Mouse (Mus musculus): ENCODE measurements around the gene BC049352.
A peak's percentile ranks its signal among the peaks of the same experiment; 100 is the strongest.

The BC049352 gene

GRCm38 (mm10) chr9:45251990-45252389 is 70.2 kb downstream of the BC049352 start:
- DNase-seq = no peak

DNA sequence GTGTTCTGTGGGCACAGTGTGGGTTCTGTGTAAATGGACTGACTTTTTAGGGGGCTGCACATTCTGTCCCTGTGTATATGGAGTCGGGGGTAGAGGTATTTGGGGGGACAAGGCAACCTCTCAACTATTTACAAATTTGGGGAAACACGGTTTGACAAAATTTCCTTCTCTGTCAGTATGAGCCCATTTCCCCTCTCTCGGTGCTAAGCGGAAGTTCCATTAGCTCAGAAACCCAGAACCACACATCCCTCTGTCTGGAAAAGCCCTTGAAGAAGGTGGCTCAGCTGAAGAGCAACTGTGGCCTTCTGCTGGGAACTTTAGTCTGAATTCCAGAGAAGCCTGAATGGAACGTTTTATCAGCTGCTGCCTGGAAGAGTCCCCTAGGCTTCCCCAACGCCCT is 70.6 kb downstream of the BC049352 start:
- DNase-seq = no peak

DNA sequence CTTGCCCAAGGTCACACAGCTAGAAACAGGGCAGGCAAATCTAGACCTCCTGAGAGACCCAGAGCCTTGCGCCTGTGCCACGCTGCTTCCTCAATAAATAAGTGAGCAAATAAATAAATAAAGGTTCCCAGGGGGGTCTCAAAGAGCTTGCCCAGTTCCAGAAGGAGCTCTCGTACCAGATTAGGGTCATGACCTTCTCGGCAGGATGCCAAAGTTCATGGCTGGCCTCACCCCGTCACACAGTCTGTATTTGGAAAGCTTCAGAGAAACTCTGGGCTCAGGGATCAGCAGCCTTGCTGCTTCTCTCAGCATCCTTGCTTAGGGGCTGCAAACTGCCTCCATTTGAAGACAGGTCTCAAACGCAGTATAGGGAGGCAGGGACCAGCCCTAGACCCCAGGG is 72.2 kb downstream of the BC049352 start:
- DNase-seq = no peak

GRCm38 (mm10) chr9:45254605-45255004 is 72.8 kb downstream of the BC049352 start:
- no peak for DNase-seq

GRCm38 (mm10) chr9:45255431-45255830 is 73.6 kb downstream of the BC049352 start:
- no peak for DNase-seq

DNA sequence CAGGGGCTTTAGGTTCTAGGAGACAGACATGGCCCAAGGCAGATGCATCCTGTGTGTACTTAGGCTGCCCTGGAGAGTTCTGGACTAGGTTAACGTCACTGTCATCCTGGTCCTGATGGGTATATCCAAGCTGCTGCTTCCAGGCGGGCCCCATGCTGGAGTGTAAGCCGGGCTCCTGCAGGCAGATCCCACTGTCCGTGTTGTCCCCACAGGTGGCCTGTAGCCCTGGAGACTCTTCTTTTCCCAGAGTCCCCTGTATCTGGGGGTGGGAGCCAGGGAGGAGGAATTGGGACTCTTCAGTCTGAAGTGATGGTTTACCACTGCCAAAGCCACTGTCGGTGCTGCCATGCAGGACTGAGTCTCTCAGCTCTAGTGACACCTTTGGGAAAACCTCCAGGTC is 74.2 kb downstream of the BC049352 start:
- no peak for DNase-seq

DNA sequence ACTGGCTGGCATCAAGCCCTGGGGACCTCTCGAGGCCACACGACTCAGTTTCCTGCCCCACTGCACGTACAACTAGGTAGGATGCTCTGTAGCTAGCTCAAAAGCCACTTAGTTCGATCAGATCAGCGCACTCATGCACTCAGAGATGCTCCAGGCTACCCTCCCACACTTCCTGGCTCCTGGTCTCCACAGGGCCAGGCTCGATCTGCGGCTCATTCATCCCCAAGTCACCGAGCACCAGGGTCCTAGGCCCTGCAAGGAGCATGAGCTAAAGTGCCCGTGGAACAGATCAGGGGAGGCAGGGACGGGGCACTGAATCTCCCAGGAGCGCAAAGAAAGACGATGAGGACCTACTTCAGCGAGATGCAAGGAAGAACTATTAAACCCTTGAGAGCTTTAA is 77.3 kb downstream of the BC049352 start:
- DNase-seq = no peak

DNA sequence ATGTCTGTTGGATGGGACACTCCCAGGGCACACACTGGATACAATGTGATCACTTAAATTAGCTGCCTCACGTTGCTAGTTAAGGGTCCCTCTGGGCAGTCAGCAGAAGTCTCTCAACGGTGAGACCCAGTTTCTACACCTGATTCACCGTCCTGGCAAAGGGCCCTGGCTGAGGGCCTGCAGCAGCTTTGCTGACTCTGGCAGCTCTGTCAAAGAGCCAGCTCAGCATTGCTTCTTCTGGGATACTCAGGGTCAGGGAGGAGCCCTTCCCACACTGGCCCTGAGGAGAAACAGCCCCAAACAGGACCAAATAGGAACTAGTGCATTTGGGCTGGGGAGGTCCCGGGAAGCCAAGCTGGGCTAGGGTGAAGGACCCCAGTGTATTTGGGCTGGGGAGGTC is 79.7 kb downstream of the BC049352 start:
- DNase-seq = no peak

DNA sequence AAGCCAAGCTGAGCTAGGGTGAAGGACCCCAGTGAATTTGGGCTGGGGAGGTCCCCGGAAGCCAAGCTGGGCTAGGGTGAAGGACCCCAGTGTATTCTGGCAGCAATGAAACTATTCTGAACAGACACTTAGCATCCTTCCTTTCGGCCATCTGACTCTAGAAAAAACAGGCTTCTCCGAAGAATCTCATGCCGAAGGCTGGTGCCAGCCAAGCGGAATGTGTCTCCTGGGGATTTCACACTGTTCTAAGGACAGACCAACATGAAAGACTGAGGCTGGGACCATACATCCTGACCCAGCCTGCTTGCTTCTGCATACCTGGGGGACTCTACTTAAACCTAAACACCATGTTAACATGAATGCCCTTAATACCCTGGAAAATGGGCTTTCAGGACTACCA is 80.1 kb downstream of the BC049352 start:
- no peak for DNase-seq

- DNase-seq = no peak
These were observed 85.3 kb downstream of the BC049352 start for GRCm38 (mm10) chr9:45267099-45267498.

DNA sequence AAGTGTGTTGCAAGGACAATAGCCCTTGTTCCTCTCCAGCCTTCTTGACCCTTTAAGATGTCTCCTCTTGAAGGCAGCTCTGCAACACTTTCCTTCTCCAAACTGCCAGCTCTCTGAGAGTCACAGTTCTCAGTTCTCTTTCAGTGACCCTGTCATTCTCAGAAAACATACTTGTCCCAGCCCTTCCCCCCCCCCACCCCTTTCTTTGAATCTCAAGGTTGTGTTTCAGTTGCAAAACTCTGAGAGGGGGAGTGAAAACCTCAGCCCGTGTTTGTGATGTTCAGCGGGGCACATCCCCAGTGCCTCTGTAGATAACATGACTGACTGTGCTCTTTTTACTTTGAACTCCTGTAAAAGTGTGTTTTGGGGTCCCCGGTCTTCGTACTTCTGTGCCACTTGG is 86.3 kb downstream of the BC049352 start:
- no peak for DNase-seq

- peak; percentile 48 for DNase-seq
These were observed 87.0 kb downstream of the BC049352 start, which contains the start of gene Il10ra for GRCm38 (mm10) chr9:45268597-45269325. Il10ra (minus strand) TSS chr9:45269149.

DNA sequence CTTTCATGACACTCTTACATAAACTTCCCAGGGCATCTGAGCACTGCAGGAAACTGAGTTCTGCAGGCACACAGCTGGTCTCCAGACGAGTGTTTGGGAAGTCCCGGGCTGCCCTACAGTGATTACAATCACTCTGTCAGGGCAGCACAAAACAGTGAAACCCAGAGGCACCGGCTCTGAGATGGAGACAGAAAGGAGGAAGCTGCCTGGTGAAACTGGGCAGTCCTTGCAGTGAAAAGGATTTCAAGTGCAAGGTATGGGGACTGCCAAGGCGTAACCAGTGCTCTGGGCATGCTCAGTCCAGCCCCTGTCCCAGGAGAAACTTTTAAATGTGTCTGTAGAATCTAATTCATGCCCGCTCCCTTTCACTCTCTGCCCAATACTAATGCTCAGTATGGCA is 90.4 kb downstream of the BC049352 start:
- no peak for DNase-seq

GRCm38 (mm10) chr9:45274218-45274617 is 92.4 kb downstream of the BC049352 start:
- no peak for DNase-seq

DNA sequence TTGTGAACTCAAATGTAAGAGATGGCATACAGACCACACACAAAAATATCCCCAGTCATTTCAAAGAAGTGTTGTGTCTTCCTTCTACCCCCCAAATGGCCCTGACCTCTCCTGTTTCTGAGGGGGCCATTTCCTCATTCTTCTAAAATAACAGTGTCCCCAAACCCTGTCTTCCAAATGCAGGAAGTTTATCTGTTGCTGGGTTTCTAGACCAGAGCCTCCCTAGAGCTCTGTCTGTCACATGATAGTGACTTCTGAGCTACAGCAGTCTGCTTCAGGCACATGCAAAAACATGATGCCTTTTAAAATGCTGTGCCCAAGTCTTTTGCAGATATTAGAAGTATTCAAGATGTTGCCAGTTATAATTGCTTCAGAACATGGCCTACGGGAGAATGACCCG is 92.8 kb downstream of the BC049352 start:
- DNase-seq = no peak

GRCm38 (mm10) chr9:45280059-45280458 is 98.3 kb downstream of the BC049352 start:
- no peak for DNase-seq

GRCm38 (mm10) chr9:45280891-45281290 is 99.1 kb downstream of the BC049352 start:
- no peak for DNase-seq

DNA sequence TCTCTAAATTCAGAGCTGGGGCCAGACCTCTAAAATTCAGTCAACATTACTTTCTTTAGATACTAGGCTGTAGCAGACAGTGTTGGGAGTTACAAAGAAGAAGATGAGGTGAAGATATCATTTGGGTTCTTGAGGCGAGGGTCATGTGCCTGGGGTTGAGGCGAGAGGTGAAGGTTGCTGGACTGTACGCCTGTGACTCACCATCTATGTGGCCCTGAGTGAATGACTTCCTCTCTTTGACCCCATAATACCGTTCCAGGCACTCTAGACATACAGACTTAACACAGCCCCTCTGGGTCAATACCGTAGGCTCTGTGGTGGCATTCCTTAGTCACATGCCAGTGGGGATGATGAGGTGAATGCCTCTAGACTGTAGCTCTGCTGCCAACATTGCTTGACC is 100.7 kb downstream of the BC049352 start:
- no peak for DNase-seq

GRCm38 (mm10) chr9:45291481-45292168 is 109.8 kb downstream of the BC049352 start:
- DNase-seq = no peak

- no peak for DNase-seq
These were observed 112.6 kb downstream of the BC049352 start for GRCm38 (mm10) chr9:45294210-45295011.

- DNase-seq = peak; percentile 15
These were observed 117.6 kb downstream of the BC049352 start for GRCm38 (mm10) chr9:45299231-45300006.

Data from right cerebral cortex, adult 18-20 months (tissue).